Mouse (Mus musculus): ENCODE measurements at regions not wholly inside any gene's neighbourhood (a gene's known extent, or its start where the extent isn't known, plus 50 kb on each side); places are given as distances from the start of the nearest gene placed in this dataset.

DNA sequence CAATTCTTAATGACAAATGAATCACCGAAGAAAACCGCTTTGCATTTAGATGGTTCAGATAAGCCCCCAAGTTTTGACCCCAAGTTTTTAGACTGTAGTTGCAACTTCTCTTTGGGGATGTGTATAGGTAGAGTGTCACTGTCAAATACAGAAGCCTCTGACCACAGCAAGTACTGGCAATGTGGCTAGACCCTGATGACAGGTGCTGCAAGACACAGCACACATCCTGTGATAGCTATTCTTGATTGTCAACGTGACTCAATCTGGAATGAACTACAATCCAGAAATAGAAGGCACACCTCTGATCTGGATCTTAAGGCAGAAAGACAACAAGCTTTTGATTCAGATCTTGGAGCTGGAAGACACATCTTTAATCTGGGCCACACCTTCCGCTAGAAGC lies 207.3 kb upstream of the Pfn2 start:
- H3K4me3 ChIP-seq (ENCODE audit: low read depth, low read length) = no peak overlapping the region
- ATAC-seq (ENCODE audit: low FRiP score) = no peak
- H3K36me3 ChIP-seq (ENCODE audit: control insufficient read depth, insufficient read depth, low read length) = no peaks in the 10 kb centered on the region
- H3K9ac ChIP-seq (ENCODE audit: low read depth, low read length) = no peak overlapping the region
- no peaks in the 10 kb centered on the region for H3K27me3 ChIP-seq (ENCODE audit: control insufficient read depth, insufficient read depth, low read length)
- no peaks in the 10 kb centered on the region for H3K4me1 ChIP-seq (replicated peaks; ENCODE audit: control insufficient read depth, insufficient read depth, low read length)
- 96% methylated on average over 4 of the region's 4 CpGs for WGBS
- no peak for DNase-seq (ENCODE audit: low spot score)
- no peak overlapping the region for H3K27ac ChIP-seq (ENCODE audit: low read depth, low read length)
- H3K4me2 ChIP-seq (replicated peaks; ENCODE audit: low read depth, low read length) = no peak overlapping the region
- no peaks in the 10 kb centered on the region for H3K9me3 ChIP-seq (ENCODE audit: control insufficient read depth, low read length)

DNA sequence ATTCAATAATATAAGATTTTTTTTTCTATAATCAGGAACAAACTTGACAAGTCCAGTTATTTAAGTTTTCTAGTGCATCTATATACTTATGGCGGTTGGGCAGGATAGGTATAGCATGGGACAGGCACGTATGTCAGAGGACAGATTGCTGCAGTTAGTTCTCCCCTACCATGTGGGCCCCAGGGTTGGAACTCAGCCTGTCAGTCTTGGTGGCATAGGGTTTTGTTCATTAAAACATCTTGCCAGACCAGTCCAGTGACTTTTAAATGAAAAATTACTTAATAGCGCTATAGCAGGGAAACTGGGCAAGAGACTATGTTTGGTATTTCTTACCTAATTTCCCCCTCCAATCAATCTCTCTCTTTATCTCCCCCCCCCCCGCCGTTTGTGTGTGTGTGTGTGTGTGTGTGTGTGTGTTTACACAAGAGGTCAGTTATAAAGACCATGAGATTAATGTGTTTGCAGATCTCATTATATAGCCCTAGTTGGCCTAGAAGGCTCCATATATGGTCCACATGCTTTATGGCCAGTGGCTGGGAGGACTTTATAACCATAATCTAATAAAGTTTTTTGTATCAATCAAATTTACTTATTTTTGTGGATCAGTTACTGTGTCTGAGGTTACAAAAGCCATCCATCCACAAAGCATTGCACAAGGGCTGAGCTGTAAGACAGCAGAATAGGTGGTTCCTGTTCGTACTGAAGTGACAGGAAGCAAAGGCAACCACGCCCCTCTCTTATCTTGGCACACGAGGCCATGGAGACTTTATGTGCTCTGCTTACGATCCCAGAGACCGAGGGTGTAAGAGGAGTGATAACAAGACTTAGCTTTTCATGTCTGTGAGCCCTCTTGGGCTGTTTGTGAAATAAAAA lies 208.5 kb upstream of the Pfn2 start:
- DNase-seq (ENCODE audit: low spot score) (no peak), ATAC-seq (ENCODE audit: low FRiP score) (no peak)
- H3K4me3 ChIP-seq (ENCODE audit: low read depth, low read length) = no peak overlapping the region
- no peak overlapping the region for H3K9ac ChIP-seq (ENCODE audit: low read depth, low read length)
- 86% methylated on average over 10 of the region's 10 CpGs for WGBS
- no peak overlapping the region for H3K4me2 ChIP-seq (replicated peaks; ENCODE audit: low read depth, low read length)
- H3K27me3 ChIP-seq (ENCODE audit: control insufficient read depth, insufficient read depth, low read length) = no peaks in the 10 kb centered on the region
- H3K4me1 ChIP-seq (replicated peaks; ENCODE audit: control insufficient read depth, insufficient read depth, low read length) = no peaks in the 10 kb centered on the region
- H3K36me3 ChIP-seq (ENCODE audit: control insufficient read depth, insufficient read depth, low read length) = no peaks in the 10 kb centered on the region
- H3K27ac ChIP-seq (ENCODE audit: low read depth, low read length) = no peak overlapping the region
- H3K9me3 ChIP-seq (ENCODE audit: control insufficient read depth, low read length) = no peaks in the 10 kb centered on the region

- H3K4me1 ChIP-seq (replicated peaks; ENCODE audit: control insufficient read depth, insufficient read depth, low read length) = no peaks in the 10 kb centered on the region
- no peak for DNase-seq (ENCODE audit: low spot score)
- 89% methylated on average over 2 of the region's 2 CpGs for WGBS
- ATAC-seq (ENCODE audit: low FRiP score) = no peak
- H3K9me3 ChIP-seq (ENCODE audit: control insufficient read depth, low read length) = no peaks in the 10 kb centered on the region
- no peaks in the 10 kb centered on the region for H3K27me3 ChIP-seq (ENCODE audit: control insufficient read depth, insufficient read depth, low read length)
- H3K4me2 ChIP-seq (replicated peaks; ENCODE audit: low read depth, low read length) = no peak overlapping the region
- H3K9ac ChIP-seq (ENCODE audit: low read depth, low read length) = no peak overlapping the region
- H3K36me3 ChIP-seq (ENCODE audit: control insufficient read depth, insufficient read depth, low read length) = no peaks in the 10 kb centered on the region
- no peak overlapping the region for H3K4me3 ChIP-seq (ENCODE audit: low read depth, low read length)
- no peak overlapping the region for H3K27ac ChIP-seq (ENCODE audit: low read depth, low read length)
These were observed 209.2 kb upstream of the Pfn2 start for GRCm38 (mm10) chr3:58057064-58057396.

GRCm38 (mm10) chr3:58058134-58058533 lies 210.3 kb upstream of the Pfn2 start:
- H3K36me3 ChIP-seq (ENCODE audit: control insufficient read depth, insufficient read depth, low read length) = no peaks in the 10 kb centered on the region
- H3K27me3 ChIP-seq (ENCODE audit: control insufficient read depth, insufficient read depth, low read length) = no peaks in the 10 kb centered on the region
- peak; percentile 69; the same call in 1 of the 2 replicates for ATAC-seq (ENCODE audit: low FRiP score)
- no peak overlapping the region for H3K4me2 ChIP-seq (replicated peaks; ENCODE audit: low read depth, low read length)
- H3K9ac ChIP-seq (ENCODE audit: low read depth, low read length) = no peak overlapping the region
- no peak overlapping the region for H3K4me3 ChIP-seq (ENCODE audit: low read depth, low read length)
- no peaks in the 10 kb centered on the region for H3K4me1 ChIP-seq (replicated peaks; ENCODE audit: control insufficient read depth, insufficient read depth, low read length)
- H3K9me3 ChIP-seq (ENCODE audit: control insufficient read depth, low read length) = no peaks in the 10 kb centered on the region
- 18% methylated on average over 10 of the region's 10 CpGs for WGBS
- peak; percentile 65 for DNase-seq (ENCODE audit: low spot score)
- H3K27ac ChIP-seq (ENCODE audit: low read depth, low read length) = no peak overlapping the region

DNA sequence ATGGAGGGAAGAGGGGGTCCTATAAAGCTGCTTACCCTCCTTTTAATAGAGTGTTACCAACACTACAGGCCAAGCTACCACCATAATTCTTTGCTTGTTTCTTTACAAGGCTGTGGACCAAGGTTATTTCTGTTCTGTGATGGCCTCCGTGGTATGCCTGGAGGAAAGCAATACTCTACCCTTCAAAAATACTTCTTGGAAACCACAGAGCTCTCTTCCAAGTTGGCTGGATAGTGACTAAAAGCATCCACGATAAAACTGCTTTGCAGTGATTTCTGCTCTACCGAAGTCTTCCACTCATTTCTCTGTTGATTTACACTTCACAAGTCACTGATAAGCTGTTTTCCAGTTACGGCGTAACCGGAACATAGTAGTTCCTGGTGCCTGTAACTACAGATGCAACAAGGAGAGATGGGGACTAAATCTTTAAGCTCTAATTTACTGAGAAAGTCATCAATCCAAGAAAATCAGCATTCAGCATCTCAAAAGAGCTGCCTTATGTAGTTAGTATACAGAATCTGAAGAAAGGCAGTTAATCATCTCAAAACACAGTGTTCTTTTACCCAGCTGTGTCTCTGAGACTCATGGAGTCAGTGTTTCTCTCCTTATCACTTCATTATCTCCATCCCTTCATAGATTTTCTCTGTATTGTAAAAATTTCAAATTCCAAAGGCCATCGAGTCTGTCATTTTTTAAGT lies 216.1 kb upstream of the Pfn2 start:
- Histone ChIP-seq H3K27ac (ENCODE audit: low read depth, low read length) (no peak overlapping the region), H3K27me3 (ENCODE audit: control insufficient read depth, insufficient read depth, low read length) (no peaks in the 10 kb centered on the region), H3K4me3 (ENCODE audit: low read depth, low read length) (no peak overlapping the region), H3K9me3 (ENCODE audit: control insufficient read depth, low read length) (no peaks in the 10 kb centered on the region), H3K4me2 (replicated peaks; ENCODE audit: low read depth, low read length) (no peak overlapping the region), H3K36me3 (ENCODE audit: control insufficient read depth, insufficient read depth, low read length) (no peaks in the 10 kb centered on the region), H3K9ac (ENCODE audit: low read depth, low read length) (no peak overlapping the region), H3K4me1 (replicated peaks; ENCODE audit: control insufficient read depth, insufficient read depth, low read length) (no peaks in the 10 kb centered on the region)
- 94% methylated on average over 7 of the region's 7 CpGs for WGBS
- ATAC-seq (ENCODE audit: low FRiP score) = no peak
- DNase-seq (ENCODE audit: low spot score) = no peak

DNA sequence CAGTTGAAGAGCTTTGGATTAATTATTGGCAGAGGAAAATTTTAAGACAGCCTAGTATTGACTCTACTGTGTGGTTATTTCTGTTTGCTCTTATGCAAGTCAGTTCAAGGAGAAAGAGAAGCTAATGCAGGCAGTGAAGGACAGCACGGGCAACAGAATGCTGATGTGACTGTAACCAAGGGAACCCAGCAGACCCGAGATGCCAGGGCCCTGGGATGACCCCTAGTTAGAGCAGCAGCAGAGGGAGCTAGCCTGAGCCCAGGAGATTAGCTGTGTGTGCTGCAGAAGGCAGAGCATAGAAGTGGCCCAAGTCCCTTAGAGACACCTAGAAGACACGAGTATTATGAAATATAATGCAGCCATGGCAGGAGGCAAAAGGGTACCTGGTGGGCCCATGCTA lies 223.7 kb upstream of the Pfn2 start:
- DNase-seq (ENCODE audit: low spot score) (peak; percentile 17), ATAC-seq (ENCODE audit: low FRiP score) (peak; percentile 60)
- H3K36me3 ChIP-seq (ENCODE audit: control insufficient read depth, insufficient read depth, low read length) = no peaks in the 10 kb centered on the region
- no peaks in the 10 kb centered on the region for H3K4me1 ChIP-seq (replicated peaks; ENCODE audit: control insufficient read depth, insufficient read depth, low read length)
- no peak overlapping the region for H3K4me2 ChIP-seq (replicated peaks; ENCODE audit: low read depth, low read length)
- no peak overlapping the region for H3K9ac ChIP-seq (ENCODE audit: low read depth, low read length)
- H3K4me3 ChIP-seq (ENCODE audit: low read depth, low read length) = no peak overlapping the region
- H3K9me3 ChIP-seq (ENCODE audit: control insufficient read depth, low read length) = no peaks in the 10 kb centered on the region
- H3K27me3 ChIP-seq (ENCODE audit: control insufficient read depth, insufficient read depth, low read length) = no peaks in the 10 kb centered on the region
- 32% methylated on average over 3 of the region's 3 CpGs for WGBS
- 0 out of 2 replicates have a peak overlapping the region, but pooled peaks have one; percentile 11 for H3K27ac ChIP-seq (ENCODE audit: low read depth, low read length)

GRCm38 (mm10) chr3:58072230-58072839 lies 224.5 kb upstream of the Pfn2 start:
- 22% methylated on average over 5 of the region's 5 CpGs for WGBS
- peak; percentile 55 for DNase-seq (ENCODE audit: low spot score)

DNA sequence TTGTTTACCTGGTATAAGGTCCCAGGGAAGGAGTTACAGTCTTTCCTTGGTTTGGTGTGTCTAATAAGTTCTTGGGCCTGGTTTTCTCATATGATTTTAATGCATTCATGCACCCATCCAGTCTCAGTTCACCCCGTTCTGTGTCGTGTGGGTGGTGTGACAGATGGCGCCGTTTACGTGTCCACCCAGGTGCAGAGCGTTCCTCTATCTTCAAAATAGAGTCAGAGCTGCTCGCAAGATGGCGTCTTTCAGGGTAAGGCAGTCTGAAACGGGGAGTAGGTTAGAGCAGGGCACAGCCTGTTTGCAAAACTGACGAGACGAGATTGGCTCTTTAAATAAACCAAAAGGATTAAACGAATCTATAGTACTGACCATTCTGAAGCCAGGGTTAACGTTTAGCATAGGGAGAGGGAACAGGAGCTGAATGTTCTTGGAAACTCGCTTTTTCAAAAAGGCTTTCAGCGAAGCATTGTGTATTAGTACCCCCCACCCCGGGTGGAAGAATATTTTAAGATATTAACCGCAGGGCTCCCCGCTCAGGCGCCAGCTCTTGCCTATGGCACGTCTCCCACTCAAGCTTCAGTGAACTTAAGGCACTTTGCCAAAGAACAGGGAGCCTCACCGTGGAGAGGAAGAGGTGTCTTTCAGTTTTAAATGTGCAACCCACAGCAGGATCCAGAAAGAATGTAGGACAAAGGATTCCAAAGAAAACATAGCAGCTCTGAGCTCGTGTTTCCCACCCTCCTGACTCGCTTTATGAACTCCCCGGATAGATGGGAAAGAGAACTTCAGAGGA lies 241.7 kb upstream of the Pfn2 start:
- Histone ChIP-seq H3K36me3 (ENCODE audit: control insufficient read depth, insufficient read depth, low read length) (no peaks in the 10 kb centered on the region), H3K27ac (ENCODE audit: low read depth, low read length) (no peak overlapping the region), H3K4me2 (replicated peaks; ENCODE audit: low read depth, low read length) (no peak overlapping the region), H3K9me3 (ENCODE audit: control insufficient read depth, low read length) (no peaks in the 10 kb centered on the region), H3K9ac (ENCODE audit: low read depth, low read length) (no peak overlapping the region), H3K4me1 (replicated peaks; ENCODE audit: control insufficient read depth, insufficient read depth, low read length) (no peaks in the 10 kb centered on the region), H3K4me3 (ENCODE audit: low read depth, low read length) (no peak overlapping the region), H3K27me3 (ENCODE audit: control insufficient read depth, insufficient read depth, low read length) (no peaks in the 10 kb centered on the region)
- ATAC-seq (ENCODE audit: low FRiP score) (no peak), DNase-seq (ENCODE audit: low spot score) (no peak)
- WGBS = 89% methylated on average over 24 of the region's 24 CpGs

More at GRCm38 (mm10) chr3:58072230-58072839, 224.5 kb upstream of the Pfn2 start:
- H3K4me2 ChIP-seq (replicated peaks; ENCODE audit: low read depth, low read length) = no peak overlapping the region
- H3K4me1 ChIP-seq (replicated peaks; ENCODE audit: control insufficient read depth, insufficient read depth, low read length) = no peaks in the 10 kb centered on the region
- H3K36me3 ChIP-seq (ENCODE audit: control insufficient read depth, insufficient read depth, low read length) = no peaks in the 10 kb centered on the region
- H3K27me3 ChIP-seq (ENCODE audit: control insufficient read depth, insufficient read depth, low read length) = no peaks in the 10 kb centered on the region
- ATAC-seq (ENCODE audit: low FRiP score) = peak; percentile 75
- peak overlapping the region; percentile 11; the same call in 1 of the 2 replicates for H3K27ac ChIP-seq (ENCODE audit: low read depth, low read length)
- no peaks in the 10 kb centered on the region for H3K9me3 ChIP-seq (ENCODE audit: control insufficient read depth, low read length)
- no peak overlapping the region for H3K9ac ChIP-seq (ENCODE audit: low read depth, low read length)
- H3K4me3 ChIP-seq (ENCODE audit: low read depth, low read length) = no peak overlapping the region

All from hindbrain, embryonic 11.5 days (tissue).